Mouse (Mus musculus) stomach, embryonic 15.5 days (tissue): ENCODE results near the gene Col15a1. TPM values are rescaled to one million over a fixed set of nuclear protein-coding genes. Genes with fewer than 3 reads are reported as not detected.
A peak's percentile ranks its signal among the peaks of the same experiment; 100 is the strongest.

Experiments used
- ATAC-seq: fragments of 200-750 bp; cut with Nextera tagmentation; 2 replicates; pipeline ENCODE4 v1.8.0; 2017; ENCODE audit warnings: low read depth, moderate number of reproducible peaks, moderate TSS enrichment; ENCODE audit not compliant: insufficient read depth, low FRiP score
- H3K27ac ChIP-seq: fragments of 300-500 bp; sonication (generic); 2 replicates; pipeline ENCODE4 v1.5.1; 2015; ENCODE audit warnings: mild to moderate bottlenecking, inconsistent platforms
- H3K27me3 ChIP-seq: fragments of 300-500 bp; sonication (generic); replicated peaks from 2 replicates; pipeline ENCODE4 v1.6.1; 2015; ENCODE audit warnings: inconsistent platforms
- H3K36me3 ChIP-seq: fragments of 300-500 bp; sonication (generic); 2 replicates; pipeline ENCODE4 v1.6.1; 2015; ENCODE audit warnings: inconsistent platforms
- H3K4me1 ChIP-seq: fragments of 300-500 bp; sonication (generic); 2 replicates; pipeline ENCODE4 v1.6.1; 2015; ENCODE audit warnings: inconsistent platforms
- H3K4me2 ChIP-seq: fragments of 300-500 bp; sonication (generic); 2 replicates; pipeline ENCODE4 v1.6.1; 2015; ENCODE audit warnings: mild to moderate bottlenecking, inconsistent platforms
- H3K4me3 ChIP-seq: fragments of 300-500 bp; sonication (generic); replicated peaks from 2 replicates; pipeline ENCODE4 v1.5.1; 2015; ENCODE audit warnings: inconsistent platforms
- H3K9ac ChIP-seq: fragments of 300-500 bp; sonication (generic); 2 replicates; pipeline ENCODE4 v1.6.1; 2015; ENCODE audit warnings: inconsistent platforms
- H3K9me3 ChIP-seq: fragments of 300-500 bp; sonication (generic); 2 replicates; pipeline ENCODE4 v1.6.1; 2016; ENCODE audit warnings: inconsistent platforms
- WGBS: fragments of 180-500 bp; shearing (Covaris S2); methylation state at CpG from one replicate; pipeline ENCODE4 v1.1.7; 2015; 5-methylcytosine and 5-hydroxymethylcytosine counted together
- polyA plus RNA-seq: library from polyadenylated mRNA; unstranded; fragments of >200 nt; fragmentation: Nextera tagmentation; extraction: Ambion mirVana; gene quantifications from 2 replicates; pipeline ENCODE4 v1.2.1, GENCODE M21; 2015

Gene Col15a1
- 23.1 and 23.7 TPM in 2 replicates for polyA plus RNA-seq

GRCm38 (mm10) chr4:47207969-47208420, at the start of gene Col15a1:
TSS of gene Col15a1 (plus strand) at chr4:47208161.
- Histone ChIP-seq H3K4me3 (peak within 1 kb of the TSS; percentile 49), H3K9ac (peak within 1 kb of the TSS; percentile 7; the same call in 1 of the 2 replicates), H3K27ac (no peak within 1 kb of the TSS), H3K4me2 (peak within 1 kb of the TSS; percentile 82), H3K4me1 (peaks cover 21% of the 10 kb centered on the region), H3K27me3 (peaks cover 37% of the 10 kb centered on the region), H3K36me3 (no peaks in the 10 kb centered on the region), H3K9me3 (no peaks in the 10 kb centered on the region)
- under 1% methylated on average over 45 of the region's 45 CpGs for WGBS
- no peak for ATAC-seq

- H3K36me3 ChIP-seq: no peaks in the 10 kb centered on the region
- WGBS: 14% methylated on average over 4 of the region's 4 CpGs
- H3K4me3 ChIP-seq: no peak overlapping the region
- no peak for ATAC-seq
- H3K9ac ChIP-seq: no peak overlapping the region
- 0 out of 2 replicates have a peak overlapping the region, but pooled peaks have one; percentile 31 for H3K27ac ChIP-seq
- H3K4me2 ChIP-seq: no peak overlapping the region
- H3K4me1 ChIP-seq: no peaks in the 10 kb centered on the region
- H3K27me3 ChIP-seq: no peaks in the 10 kb centered on the region
- H3K9me3 ChIP-seq: no peaks in the 10 kb centered on the region
These were observed 46.7 kb upstream of the Col15a1 start for GRCm38 (mm10) chr4:47161103-47161755.

- Histone ChIP-seq H3K9me3 (no peaks in the 10 kb centered on the region), H3K36me3 (no peaks in the 10 kb centered on the region), H3K4me3 (no peak overlapping the region), H3K9ac (no peak overlapping the region), H3K4me2 (no peak overlapping the region), H3K4me1 (no peaks in the 10 kb centered on the region), H3K27ac (no peak overlapping the region), H3K27me3 (no peaks in the 10 kb centered on the region)
- ATAC-seq: no peak
- WGBS: 71% methylated on average over 12 of the region's 12 CpGs
These were observed 46.0 kb upstream of the Col15a1 start for GRCm38 (mm10) chr4:47161756-47162587.

GRCm38 (mm10) chr4:47172314-47172713, 35.6 kb upstream of the Col15a1 start:
- Histone ChIP-seq H3K4me3 (no peak overlapping the region), H3K36me3 (no peaks in the 10 kb centered on the region), H3K9ac (no peak overlapping the region), H3K27ac (no peak overlapping the region), H3K4me1 (no peaks in the 10 kb centered on the region; the same call in 1 of the 2 replicates), H3K4me2 (no peak overlapping the region), H3K27me3 (no peaks in the 10 kb centered on the region), H3K9me3 (no peaks in the 10 kb centered on the region)
- no peak for ATAC-seq
- 50% methylated on average over 1 of the region's 1 CpGs for WGBS

- H3K36me3 ChIP-seq: no peaks in the 10 kb centered on the region
- no peak overlapping the region for H3K4me2 ChIP-seq
- H3K27me3 ChIP-seq: no peaks in the 10 kb centered on the region
- no peak for ATAC-seq
- no peak overlapping the region for H3K4me3 ChIP-seq
- H3K27ac ChIP-seq: no peak overlapping the region
- H3K9me3 ChIP-seq: no peaks in the 10 kb centered on the region
- 78% methylated on average over 8 of the region's 8 CpGs for WGBS
- no peak overlapping the region for H3K9ac ChIP-seq
- H3K4me1 ChIP-seq: peaks cover 9% of the 10 kb centered on the region; the same call in 1 of the 2 replicates
These were observed 30.9 kb upstream of the Col15a1 start for GRCm38 (mm10) chr4:47177101-47177500.

GRCm38 (mm10) chr4:47178261-47178961, 29.6 kb upstream of the Col15a1 start:
- WGBS: 57% methylated on average over 8 of the region's 8 CpGs
- ATAC-seq: peak; percentile 50; the same call in 1 of the 2 replicates
- H3K4me2 ChIP-seq: no peak overlapping the region
- no peaks in the 10 kb centered on the region for H3K9me3 ChIP-seq
- no peaks in the 10 kb centered on the region for H3K27me3 ChIP-seq
- no peak overlapping the region for H3K9ac ChIP-seq
- H3K27ac ChIP-seq: peak overlapping the region; percentile 78
- no peaks in the 10 kb centered on the region for H3K36me3 ChIP-seq
- H3K4me1 ChIP-seq: peaks cover 9% of the 10 kb centered on the region; the same call in 1 of the 2 replicates
- H3K4me3 ChIP-seq: no peak overlapping the region

- H3K36me3 ChIP-seq: no peaks in the 10 kb centered on the region
- H3K27me3 ChIP-seq: no peaks in the 10 kb centered on the region
- H3K9ac ChIP-seq: no peak overlapping the region
- peaks cover 9% of the 10 kb centered on the region; the same call in 1 of the 2 replicates for H3K4me1 ChIP-seq
- WGBS: 83% methylated on average over 5 of the region's 5 CpGs
- no peak for ATAC-seq
- H3K9me3 ChIP-seq: no peaks in the 10 kb centered on the region
- H3K4me3 ChIP-seq: no peak overlapping the region
- H3K4me2 ChIP-seq: no peak overlapping the region
- no peak overlapping the region for H3K27ac ChIP-seq
These were observed 28.4 kb upstream of the Col15a1 start for GRCm38 (mm10) chr4:47179535-47179934.

- Histone ChIP-seq H3K4me3 (no peak overlapping the region), H3K36me3 (no peaks in the 10 kb centered on the region), H3K27ac (no peak overlapping the region; the same call in 1 of the 2 replicates), H3K9me3 (no peaks in the 10 kb centered on the region), H3K27me3 (no peaks in the 10 kb centered on the region), H3K9ac (no peak overlapping the region), H3K4me2 (no peak overlapping the region), H3K4me1 (0 out of 2 replicates have a peak, but pooled peaks cover under 1% of the 10 kb centered on the region)
- WGBS: 29% methylated on average over 6 of the region's 6 CpGs
- ATAC-seq: no peak
These were observed 23.8 kb upstream of the Col15a1 start for GRCm38 (mm10) chr4:47184058-47184661.

GRCm38 (mm10) chr4:47186514-47186913, 21.4 kb upstream of the Col15a1 start:
- H3K4me2 ChIP-seq: no peak overlapping the region
- H3K9me3 ChIP-seq: no peaks in the 10 kb centered on the region
- no peak overlapping the region for H3K9ac ChIP-seq
- no peaks in the 10 kb centered on the region for H3K4me1 ChIP-seq
- no peaks in the 10 kb centered on the region for H3K27me3 ChIP-seq
- 65% methylated on average over 6 of the region's 6 CpGs for WGBS
- H3K36me3 ChIP-seq: no peaks in the 10 kb centered on the region
- no peak overlapping the region for H3K27ac ChIP-seq
- ATAC-seq: no peak
- H3K4me3 ChIP-seq: no peak overlapping the region

- H3K4me2 ChIP-seq: no peak overlapping the region
- H3K27me3 ChIP-seq: no peaks in the 10 kb centered on the region
- ATAC-seq: no peak
- H3K4me1 ChIP-seq: no peaks in the 10 kb centered on the region
- 76% methylated on average over 3 of the region's 3 CpGs for WGBS
- H3K27ac ChIP-seq: no peak overlapping the region
- H3K9ac ChIP-seq: no peak overlapping the region
- H3K4me3 ChIP-seq: no peak overlapping the region
- no peaks in the 10 kb centered on the region for H3K36me3 ChIP-seq
- H3K9me3 ChIP-seq: no peaks in the 10 kb centered on the region
These were observed 11.8 kb upstream of the Col15a1 start for GRCm38 (mm10) chr4:47196173-47196572.

- WGBS: 64% methylated on average over 5 of the region's 5 CpGs
- H3K4me3 ChIP-seq: no peak overlapping the region
- peaks cover 18% of the 10 kb centered on the region for H3K4me1 ChIP-seq
- no peaks in the 10 kb centered on the region for H3K36me3 ChIP-seq
- H3K4me2 ChIP-seq: no peak overlapping the region
- no peaks in the 10 kb centered on the region for H3K9me3 ChIP-seq
- no peak overlapping the region for H3K27ac ChIP-seq
- H3K9ac ChIP-seq: no peak overlapping the region
- peaks cover 23% of the 10 kb centered on the region for H3K27me3 ChIP-seq
- no peak for ATAC-seq
These were observed 4.3 kb upstream of the Col15a1 start for GRCm38 (mm10) chr4:47203643-47204042.
